Mouse (Mus musculus): ENCODE measurements around the gene Ubap2l. TPM values are rescaled to one million over a fixed set of nuclear protein-coding genes. Genes with fewer than 3 reads are reported as not detected.
A peak's percentile ranks its signal among the peaks of the same experiment; 100 is the strongest.

Gene Ubap2l
- polyA plus RNA-seq, 1 experiment, result not detected

DNA sequence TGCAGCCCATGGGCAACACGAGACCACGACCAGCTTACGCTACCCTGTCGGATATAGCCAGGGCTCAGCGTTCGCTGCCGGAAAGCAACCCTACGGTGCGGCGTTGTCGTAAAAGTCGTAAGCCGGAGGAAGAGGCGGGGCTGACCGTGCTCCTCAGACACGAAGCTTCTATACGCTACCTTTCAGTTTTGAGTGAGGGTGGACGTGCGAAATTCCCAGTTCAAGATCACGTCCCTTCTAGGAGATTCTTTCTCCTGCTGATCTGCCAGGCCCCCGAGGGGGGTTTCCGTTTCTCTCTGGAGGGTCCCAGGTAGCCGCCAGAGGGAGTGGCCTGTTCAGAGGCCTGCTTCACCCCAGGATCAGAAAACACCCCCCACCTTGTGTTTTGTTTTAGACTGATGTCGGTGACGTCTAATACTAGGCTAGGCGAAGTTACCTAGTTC lies 53.8 kb downstream of the Ubap2l start, which contains the start of gene Hax1:
Hax1 (minus strand) TSS at position 169 of the 443 bp plus-strand sequence.
- no peaks in the 10 kb centered on the region for H3K4me1 ChIP-seq (ENCODE audit: control insufficient read depth, insufficient read depth, low read length)
- peak within 1 kb of the TSS; percentile 66; the same call in 1 of the 2 replicates for H3K27ac ChIP-seq (ENCODE audit: insufficient read depth, low read depth, low read length)
- WGBS, result under 1% methylated on average over 26 of the region's 26 CpGs
- TF ChIP-seq CTCF (IDR thresholded peaks at IDR 0.05; ENCODE audit: insufficient read depth, low read depth, low read length) (no peak), POLR2A (IDR thresholded peaks at IDR 0.05; ENCODE audit: insufficient read depth, low read depth, low read length) (peak; percentile 55)
- H3K4me3 ChIP-seq (ENCODE audit: insufficient read depth, low read depth, low read length), result peak within 1 kb of the TSS; percentile 74

DNA sequence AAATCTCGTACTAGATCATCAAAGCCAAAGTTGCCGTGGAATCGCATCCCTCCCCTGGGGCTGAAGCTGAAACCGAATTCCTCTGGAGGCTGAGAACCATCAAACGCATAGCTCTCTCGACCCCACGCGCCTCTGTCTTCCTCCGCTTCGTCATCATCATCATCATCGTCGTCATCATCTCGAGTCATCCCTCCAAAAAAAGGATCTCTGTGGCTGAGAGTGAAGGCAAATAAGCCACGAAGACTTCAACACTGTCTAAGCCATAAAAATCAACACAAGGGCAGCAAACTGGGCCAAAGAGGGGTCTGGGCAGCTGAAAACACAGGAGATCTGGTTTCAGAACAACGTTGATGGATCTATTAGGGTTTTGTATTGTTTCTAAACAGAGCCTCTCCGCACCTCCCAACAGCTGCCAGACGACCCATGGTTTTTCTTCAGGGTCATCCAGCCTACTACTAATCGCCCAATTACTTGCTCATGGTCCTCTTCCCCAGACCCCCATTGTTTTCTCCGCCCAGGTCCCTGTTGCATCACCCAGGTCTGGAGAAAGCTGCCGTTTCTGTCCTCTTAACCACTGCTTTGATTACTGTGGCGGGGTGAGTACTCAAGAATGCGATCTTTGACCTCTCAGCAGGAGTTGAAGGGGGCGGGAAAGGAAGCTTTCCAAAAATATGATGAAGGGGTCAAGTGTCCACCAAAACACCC lies 54.5 kb downstream of the Ubap2l start:
- H3K4me3 ChIP-seq (ENCODE audit: insufficient read depth, low read depth, low read length), result peak overlapping the region; percentile 74
- 4% methylated on average over 23 of the region's 23 CpGs for WGBS
- TF ChIP-seq CTCF (IDR thresholded peaks at IDR 0.05; ENCODE audit: insufficient read depth, low read depth, low read length) (no peak), POLR2A (IDR thresholded peaks at IDR 0.05; ENCODE audit: insufficient read depth, low read depth, low read length) (no peak)
- H3K4me1 ChIP-seq (ENCODE audit: control insufficient read depth, insufficient read depth, low read length), result no peaks in the 10 kb centered on the region
- 0 out of 2 replicates have a peak overlapping the region, but pooled peaks have one; percentile 21 for H3K27ac ChIP-seq (ENCODE audit: insufficient read depth, low read depth, low read length)

DNA sequence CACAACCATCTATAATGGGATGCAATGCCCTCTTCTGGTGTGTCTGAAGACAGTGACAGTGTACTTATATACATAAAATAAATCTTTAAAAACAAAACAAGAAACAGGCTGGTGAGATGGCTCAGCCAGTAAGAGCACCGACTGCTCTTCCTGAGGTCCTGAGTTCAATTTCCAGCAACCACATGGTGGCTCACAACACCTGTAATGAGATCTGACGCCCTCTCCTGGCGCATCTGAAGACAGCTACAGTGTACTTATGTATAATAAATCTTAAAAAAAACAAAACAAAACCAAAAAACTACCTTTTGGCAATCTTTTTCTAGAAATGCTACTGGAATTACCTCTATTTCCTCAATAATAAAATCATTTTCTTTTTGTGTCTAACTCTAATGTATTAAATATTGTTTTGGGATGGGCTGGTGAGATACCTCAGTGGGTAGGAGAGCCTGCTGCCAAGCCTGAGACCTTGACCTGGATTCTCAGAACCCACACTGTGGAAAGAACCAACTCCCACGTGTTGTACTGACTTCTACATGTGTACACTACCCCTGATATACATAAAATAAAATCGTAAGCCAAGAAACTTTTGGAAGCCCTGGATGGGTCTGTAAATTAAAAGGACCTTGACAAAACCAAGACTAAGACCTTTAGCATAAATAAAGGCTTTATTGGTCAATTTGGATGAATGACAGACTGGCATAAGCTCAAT lies 57.5 kb downstream of the Ubap2l start:
- Histone ChIP-seq H3K27ac (ENCODE audit: insufficient read depth, low read depth, low read length) (no peak overlapping the region), H3K4me1 (ENCODE audit: control insufficient read depth, insufficient read depth, low read length) (no peaks in the 10 kb centered on the region), H3K4me3 (ENCODE audit: insufficient read depth, low read depth, low read length) (no peak overlapping the region)
- 90% methylated on average over 5 of the region's 5 CpGs for WGBS
- no peak for TF ChIP-seq POLR2A (IDR thresholded peaks at IDR 0.05; ENCODE audit: insufficient read depth, low read depth, low read length)
- TF ChIP-seq CTCF (IDR thresholded peaks at IDR 0.05; ENCODE audit: insufficient read depth, low read depth, low read length), result no peak

DNA sequence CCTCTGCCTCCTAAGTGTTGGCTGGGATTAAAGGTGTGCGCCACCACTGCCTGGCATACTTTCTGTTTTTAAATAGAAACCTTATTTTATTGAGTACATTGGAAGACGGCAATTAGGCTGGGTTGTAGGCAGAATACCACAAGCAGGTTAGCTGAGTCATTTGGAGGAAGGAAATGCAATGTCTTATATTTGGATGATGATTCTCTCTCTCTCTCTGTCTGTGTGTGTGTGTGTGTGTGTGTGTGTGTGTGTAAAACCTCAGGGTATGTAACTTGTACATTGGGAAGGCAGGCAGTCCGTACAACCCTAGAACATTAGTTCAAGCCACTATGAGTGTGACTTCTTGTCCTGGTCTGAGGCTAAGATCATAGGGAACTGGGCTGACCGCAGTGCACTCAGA lies 64.6 kb downstream of the Ubap2l start:
- Histone ChIP-seq H3K4me3 (ENCODE audit: insufficient read depth, low read depth, low read length) (no peak overlapping the region), H3K27ac (ENCODE audit: insufficient read depth, low read depth, low read length) (no peak overlapping the region), H3K4me1 (ENCODE audit: control insufficient read depth, insufficient read depth, low read length) (no peaks in the 10 kb centered on the region)
- WGBS, result 74% methylated on average over 4 of the region's 4 CpGs
- TF ChIP-seq POLR2A (IDR thresholded peaks at IDR 0.05; ENCODE audit: insufficient read depth, low read depth, low read length) (no peak), CTCF (IDR thresholded peaks at IDR 0.05; ENCODE audit: insufficient read depth, low read depth, low read length) (no peak)

DNA sequence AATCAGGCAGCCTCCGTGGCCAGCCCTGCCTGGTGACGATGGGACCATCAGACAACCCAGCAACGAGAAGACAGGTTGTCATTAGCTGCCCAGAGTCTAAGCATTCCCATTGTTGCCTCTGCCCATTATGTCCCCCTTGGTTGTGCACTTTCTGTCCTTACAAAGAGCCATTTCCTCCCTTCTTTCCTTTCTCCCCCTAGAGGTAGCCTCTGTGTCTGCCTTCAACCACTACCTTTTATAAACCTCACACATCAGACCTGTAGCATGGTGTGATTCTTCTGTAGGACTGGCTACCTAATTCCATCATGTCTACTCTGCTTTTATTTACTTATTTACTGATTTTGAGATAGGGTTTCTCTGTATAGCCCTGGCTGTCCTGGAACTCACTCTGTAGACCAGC lies 65.2 kb downstream of the Ubap2l start:
- Histone ChIP-seq H3K4me1 (ENCODE audit: control insufficient read depth, insufficient read depth, low read length) (no peaks in the 10 kb centered on the region), H3K4me3 (ENCODE audit: insufficient read depth, low read depth, low read length) (no peak overlapping the region), H3K27ac (ENCODE audit: insufficient read depth, low read depth, low read length) (no peak overlapping the region)
- 40% methylated on average over 3 of the region's 3 CpGs for WGBS
- no peak for TF ChIP-seq CTCF (IDR thresholded peaks at IDR 0.05; ENCODE audit: insufficient read depth, low read depth, low read length)
- TF ChIP-seq POLR2A (IDR thresholded peaks at IDR 0.05; ENCODE audit: insufficient read depth, low read depth, low read length), result no peak

DNA sequence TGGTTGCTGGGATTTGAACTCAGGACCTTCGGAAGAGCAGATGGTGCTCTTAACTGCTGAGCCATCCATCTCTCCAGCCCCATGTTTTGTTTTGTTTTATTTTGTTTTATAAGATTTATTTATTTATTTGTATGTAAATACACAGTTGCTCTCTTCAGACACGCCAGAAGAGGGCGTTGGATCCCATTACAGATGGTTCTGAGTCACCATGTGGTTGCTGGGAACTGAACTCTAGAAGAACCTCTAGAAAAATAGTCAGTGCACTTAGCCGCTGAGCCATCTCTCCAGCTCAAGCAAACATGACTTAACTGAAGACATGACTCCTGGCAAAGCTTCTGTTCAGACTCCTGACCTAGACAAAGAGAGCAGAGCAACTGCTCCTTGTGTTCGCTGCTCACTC lies 70.0 kb downstream of the Ubap2l start:
- no peak for TF ChIP-seq CTCF (IDR thresholded peaks at IDR 0.05; ENCODE audit: insufficient read depth, low read depth, low read length)
- no peak for TF ChIP-seq POLR2A (IDR thresholded peaks at IDR 0.05; ENCODE audit: insufficient read depth, low read depth, low read length)
- no peak overlapping the region for H3K4me3 ChIP-seq (ENCODE audit: insufficient read depth, low read depth, low read length)
- WGBS, result 70% methylated on average over 5 of the region's 5 CpGs
- H3K4me1 ChIP-seq (ENCODE audit: control insufficient read depth, insufficient read depth, low read length), result no peaks in the 10 kb centered on the region
- H3K27ac ChIP-seq (ENCODE audit: insufficient read depth, low read depth, low read length), result no peak overlapping the region

DNA sequence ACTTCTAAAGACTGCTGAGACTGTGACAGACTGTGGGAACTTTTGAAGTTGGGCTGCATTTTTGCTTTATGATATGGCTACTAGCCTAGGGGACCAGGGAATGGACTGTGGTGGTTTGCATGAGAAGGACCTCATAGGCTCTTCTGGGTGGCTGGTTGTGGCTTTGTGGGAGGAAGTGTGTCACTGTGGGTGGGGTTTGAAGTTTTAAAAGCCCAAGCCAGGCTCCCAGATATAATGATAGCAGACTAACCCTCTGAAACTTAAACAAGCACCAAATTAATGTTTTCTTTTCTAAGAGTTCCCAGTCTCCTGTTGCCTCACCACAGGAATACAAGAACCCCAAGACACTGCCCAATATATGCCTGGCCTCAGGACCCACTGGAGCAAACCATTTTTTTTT lies 75.6 kb downstream of the Ubap2l start:
- TF ChIP-seq POLR2A (IDR thresholded peaks at IDR 0.05; ENCODE audit: insufficient read depth, low read depth, low read length) (no peak), CTCF (IDR thresholded peaks at IDR 0.05; ENCODE audit: insufficient read depth, low read depth, low read length) (no peak)
- H3K4me3 ChIP-seq (ENCODE audit: insufficient read depth, low read depth, low read length), result no peak overlapping the region
- no peak overlapping the region for H3K27ac ChIP-seq (ENCODE audit: insufficient read depth, low read depth, low read length)

DNA sequence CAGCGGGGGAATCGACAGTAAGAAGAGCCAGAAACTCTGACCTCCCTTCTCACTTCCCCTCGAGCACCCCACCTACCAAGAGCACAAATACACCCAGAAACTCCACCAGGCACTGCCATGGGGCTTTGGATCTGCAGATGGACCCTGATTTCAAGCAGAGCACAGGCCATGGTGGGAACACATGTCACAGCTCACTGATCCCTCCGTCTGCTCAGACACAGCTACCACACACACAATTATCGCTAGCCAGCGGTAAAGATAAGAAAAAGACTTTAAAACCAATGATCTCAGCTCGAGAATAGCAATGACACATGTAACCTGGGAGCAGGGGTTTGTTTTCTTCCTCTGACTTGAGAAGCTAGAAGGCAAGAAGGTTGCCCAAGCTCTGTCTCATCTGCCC lies 83.9 kb downstream of the Ubap2l start:
- no peak overlapping the region for H3K27ac ChIP-seq (ENCODE audit: insufficient read depth, low read depth, low read length)
- no peak for TF ChIP-seq CTCF (IDR thresholded peaks at IDR 0.05; ENCODE audit: insufficient read depth, low read depth, low read length)
- no peak for TF ChIP-seq POLR2A (IDR thresholded peaks at IDR 0.05; ENCODE audit: insufficient read depth, low read depth, low read length)
- 76% methylated on average over 7 of the region's 7 CpGs for WGBS
- peaks cover 6% of the 10 kb centered on the region for H3K4me1 ChIP-seq (ENCODE audit: control insufficient read depth, insufficient read depth, low read length)
- H3K4me3 ChIP-seq (ENCODE audit: insufficient read depth, low read depth, low read length), result no peak overlapping the region

More for the DNA sequence above, 75.6 kb downstream of the Ubap2l start:
- H3K4me1 ChIP-seq (ENCODE audit: control insufficient read depth, insufficient read depth, low read length), result no peaks in the 10 kb centered on the region

DNA sequence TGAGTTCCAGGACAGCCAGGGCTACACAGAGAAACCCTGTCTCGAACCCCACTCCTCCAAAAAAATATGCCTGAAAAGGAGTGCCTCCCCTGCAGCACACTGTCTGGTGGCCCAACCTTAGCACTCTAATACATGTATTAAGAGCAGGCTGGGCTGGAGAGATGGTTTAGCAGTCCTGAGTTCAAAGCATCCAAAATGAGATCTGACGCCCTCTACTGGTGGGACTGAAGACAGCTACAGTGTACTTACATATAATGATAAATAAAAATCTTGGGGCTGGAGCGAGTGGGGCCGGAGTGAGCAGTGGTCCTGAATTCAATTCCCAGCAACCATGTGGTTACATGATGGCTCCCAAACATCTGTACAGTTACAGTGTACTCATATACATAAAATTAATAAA lies 85.5 kb downstream of the Ubap2l start:
- H3K27ac ChIP-seq (ENCODE audit: insufficient read depth, low read depth, low read length), result no peak overlapping the region
- 79% methylated on average over 4 of the region's 4 CpGs for WGBS
- TF ChIP-seq POLR2A (IDR thresholded peaks at IDR 0.05; ENCODE audit: insufficient read depth, low read depth, low read length) (no peak), CTCF (IDR thresholded peaks at IDR 0.05; ENCODE audit: insufficient read depth, low read depth, low read length) (no peak; the same call in 1 of the 2 replicates)
- H3K4me1 ChIP-seq (ENCODE audit: control insufficient read depth, insufficient read depth, low read length), result peaks cover 9% of the 10 kb centered on the region
- no peak overlapping the region for H3K4me3 ChIP-seq (ENCODE audit: insufficient read depth, low read depth, low read length)

All from olfactory bulb, adult 2 months (tissue).